Mouse (Mus musculus) erythroblast, embryonic 14.5 days (primary cell): ENCODE measurements around the gene Golph3.

Experiments used
- GATA1 ChIP-seq: IDR thresholded peaks from 2 replicates; pipeline ENCODE4 v1.6.1; 2012; ENCODE audit warnings: low read length, inconsistent platforms, mixed read lengths
- TAL1 ChIP-seq: IDR thresholded peaks from 3 replicates; pipeline ENCODE4 v1.6.1; 2012; ENCODE audit warnings: low read length, inconsistent platforms, mixed read lengths

- TF ChIP-seq GATA1 (no peak), TAL1 (no peak)
Measured at GRCm38 (mm10) chr15:12298231-12298737, 23.0 kb upstream of the Golph3 start.
